Mouse (Mus musculus) ES-Bruce4 (cell line): Measurements from ENCODE around the gene Abcb9. TPM values are rescaled to one million over a fixed set of nuclear protein-coding genes. Genes with fewer than 3 reads are reported as not detected.

Experiments used
- H3K27ac ChIP-seq: 2 replicates; pipeline ENCODE4 v1.5.1; 2012; ENCODE audit warnings: low read length, inconsistent platforms; ENCODE audit not compliant: insufficient read depth
- H3K27me3 ChIP-seq: 2 replicates; pipeline ENCODE4 v1.6.1; 2012; ENCODE audit warnings: mild to moderate bottlenecking, low read length, inconsistent platforms; ENCODE audit not compliant: control insufficient read depth, poor library complexity, insufficient read depth, severe bottlenecking
- H3K36me3 ChIP-seq: 2 replicates; pipeline ENCODE4 v1.6.1; 2012; ENCODE audit warnings: inconsistent platforms, mild to moderate bottlenecking, low read length, moderate library complexity; ENCODE audit not compliant: control insufficient read depth, poor library complexity, insufficient read depth, severe bottlenecking
- H3K4me1 ChIP-seq: one replicate; pipeline ENCODE4 v1.8.1; 2011; ENCODE audit warnings: low read length; ENCODE audit not compliant: control insufficient read depth, insufficient read depth
- H3K4me3 ChIP-seq: 2 replicates; pipeline ENCODE4 v1.5.1; 2011; ENCODE audit warnings: low read depth, mild to moderate bottlenecking, low read length
- H3K9ac ChIP-seq: 2 replicates; pipeline ENCODE4 v1.6.1; 2012; ENCODE audit warnings: low read depth, mild to moderate bottlenecking, inconsistent platforms; ENCODE audit not compliant: poor library complexity, severe bottlenecking
- H3K9me3 ChIP-seq: replicated peaks from 2 replicates; pipeline ENCODE4 v1.6.1; 2012; ENCODE audit warnings: mild to moderate bottlenecking, low read length, inconsistent platforms; ENCODE audit not compliant: control insufficient read depth, poor library complexity, insufficient read depth, severe bottlenecking
- CTCF ChIP-seq: IDR thresholded peaks from one replicate; pipeline ENCODE4 v1.8.1; 2011; ENCODE audit warnings: low read depth, low read length
- EP300 ChIP-seq: IDR thresholded peaks from 2 replicates; pipeline ENCODE4 v1.6.1; 2011; ENCODE audit warnings: low read depth, low read length; ENCODE audit not compliant: insufficient read depth
- POLR2A ChIP-seq: IDR thresholded peaks from one replicate; pipeline ENCODE4 v1.8.1; 2011; ENCODE audit warnings: low read length; ENCODE audit not compliant: insufficient read depth
- polyA plus RNA-seq: library from polyadenylated mRNA; stranded (reverse); fragments of >200 nt; gene quantifications from 2 replicates; pipeline ENCODE4 v1.2.4, GENCODE M21; 2011; ENCODE audit warnings: low read depth; ENCODE audit not compliant: missing spikeins, insufficient read depth, insufficient read length

Abcb9 gene
- polyA plus RNA-seq, result 0.49 and 0.79 TPM in 2 replicates

GRCm38 (mm10) chr5:124095596-124096232 lies at the start of gene Abcb9:
Abcb9 (minus strand) TSS chr5:124095798.
- Histone ChIP-seq H3K4me1 (no peaks in the 10 kb centered on the region), H3K4me3 (peak within 1 kb of the TSS; percentile 60), H3K9me3 (no peaks in the 10 kb centered on the region), H3K9ac (no peak within 1 kb of the TSS), H3K27ac (no peak within 1 kb of the TSS), H3K36me3 (no peaks in the 10 kb centered on the region), H3K27me3 (no peaks in the 10 kb centered on the region)
- TF ChIP-seq POLR2A (no peak), CTCF (no peak), EP300 (no peak)

- Histone ChIP-seq H3K27ac (no peak overlapping the region), H3K36me3 (no peaks in the 10 kb centered on the region), H3K27me3 (no peaks in the 10 kb centered on the region), H3K4me3 (no peak overlapping the region), H3K9ac (no peak overlapping the region), H3K4me1 (no peaks in the 10 kb centered on the region), H3K9me3 (no peaks in the 10 kb centered on the region)
- TF ChIP-seq POLR2A (no peak), CTCF (no peak), EP300 (no peak)
These were observed 42.5 kb upstream of the Abcb9 start for GRCm38 (mm10) chr5:124138066-124138465.

GRCm38 (mm10) chr5:124134261-124134660 lies 38.7 kb upstream of the Abcb9 start:
- no peaks in the 10 kb centered on the region for H3K4me1 ChIP-seq
- no peak for TF ChIP-seq POLR2A
- H3K4me3 ChIP-seq, result no peak overlapping the region
- no peak overlapping the region for H3K9ac ChIP-seq
- H3K27me3 ChIP-seq, result no peaks in the 10 kb centered on the region
- H3K27ac ChIP-seq, result no peak overlapping the region
- no peaks in the 10 kb centered on the region for H3K36me3 ChIP-seq
- H3K9me3 ChIP-seq, result no peaks in the 10 kb centered on the region

- H3K4me3 ChIP-seq, result no peak overlapping the region
- H3K36me3 ChIP-seq, result no peaks in the 10 kb centered on the region
- H3K9ac ChIP-seq, result no peak overlapping the region
- no peaks in the 10 kb centered on the region for H3K4me1 ChIP-seq
- TF ChIP-seq EP300 (no peak), POLR2A (no peak), CTCF (no peak)
- H3K27me3 ChIP-seq, result no peaks in the 10 kb centered on the region
- H3K9me3 ChIP-seq, result no peaks in the 10 kb centered on the region
- no peak overlapping the region for H3K27ac ChIP-seq
These were observed 29.5 kb upstream of the Abcb9 start for GRCm38 (mm10) chr5:124125093-124125492.

GRCm38 (mm10) chr5:124122357-124122756 lies 26.8 kb upstream of the Abcb9 start:
- H3K4me3 ChIP-seq, result no peak overlapping the region
- H3K27me3 ChIP-seq, result no peaks in the 10 kb centered on the region
- no peaks in the 10 kb centered on the region for H3K9me3 ChIP-seq
- no peak overlapping the region for H3K9ac ChIP-seq
- TF ChIP-seq EP300 (no peak), POLR2A (no peak), CTCF (no peak)
- H3K27ac ChIP-seq, result no peak overlapping the region
- H3K36me3 ChIP-seq, result peaks cover 2% of the 10 kb centered on the region; the same call in 1 of the 2 replicates
- H3K4me1 ChIP-seq, result no peaks in the 10 kb centered on the region

- H3K4me3 ChIP-seq, result no peak overlapping the region
- H3K4me1 ChIP-seq, result peaks cover 5% of the 10 kb centered on the region
- peaks cover 2% of the 10 kb centered on the region; the same call in 1 of the 2 replicates for H3K36me3 ChIP-seq
- no peaks in the 10 kb centered on the region for H3K27me3 ChIP-seq
- no peak overlapping the region for H3K27ac ChIP-seq
- no peaks in the 10 kb centered on the region for H3K9me3 ChIP-seq
- H3K9ac ChIP-seq, result no peak overlapping the region
- TF ChIP-seq CTCF (no peak), POLR2A (no peak), EP300 (no peak)
These were observed 23.6 kb upstream of the Abcb9 start for GRCm38 (mm10) chr5:124119204-124119603.
